Mouse (Mus musculus) hindbrain, embryonic 12.5 days (tissue): ENCODE results near the gene Srcap. TPM values are rescaled to one million over a fixed set of nuclear protein-coding genes. Genes with fewer than 3 reads are reported as not detected.
A peak's percentile ranks its signal among the peaks of the same experiment; 100 is the strongest.
"Not testable (repeated sequence)": the region's sequence is repeated elsewhere in the genome, so short reads cannot be mapped to it uniquely, and the experiment has no call there.

Experiments
- ATAC-seq: fragments of 200-750 bp; cut with Nextera tagmentation; 2 replicates; pipeline ENCODE4 v1.8.0; 2017; ENCODE audit warnings: moderate TSS enrichment; ENCODE audit not compliant: low FRiP score
- H3K27ac ChIP-seq: fragments of 300-500 bp; sonication (generic); 2 replicates; pipeline ENCODE4 v1.5.1; 2016; ENCODE audit warnings: mild to moderate bottlenecking
- H3K27me3 ChIP-seq: fragments of 300-500 bp; sonication (generic); 2 replicates; pipeline ENCODE4 v1.6.1; 2016; ENCODE audit warnings: mild to moderate bottlenecking
- H3K36me3 ChIP-seq: fragments of 300-500 bp; sonication (generic); 2 replicates; pipeline ENCODE4 v1.6.1; 2016; ENCODE audit warnings: mild to moderate bottlenecking
- H3K4me1 ChIP-seq: fragments of 300-500 bp; sonication (generic); 2 replicates; pipeline ENCODE4 v1.6.1; 2016
- H3K4me2 ChIP-seq: fragments of 300-500 bp; sonication (generic); replicated peaks from 2 replicates; pipeline ENCODE4 v1.6.1; 2016; ENCODE audit warnings: mild to moderate bottlenecking
- H3K4me3 ChIP-seq: fragments of 300-500 bp; sonication (generic); 2 replicates; pipeline ENCODE4 v1.5.1; 2016; ENCODE audit warnings: mild to moderate bottlenecking
- H3K9ac ChIP-seq: fragments of 300-500 bp; sonication (generic); 2 replicates; pipeline ENCODE4 v1.6.1; 2016; ENCODE audit warnings: mild to moderate bottlenecking, moderate library complexity
- H3K9me3 ChIP-seq: fragments of 300-500 bp; sonication (generic); replicated peaks from 2 replicates; pipeline ENCODE4 v1.6.1; 2016; ENCODE audit warnings: mild to moderate bottlenecking
- WGBS: fragments of 180-500 bp; shearing (Covaris S2); methylation state at CpG from one replicate; pipeline ENCODE4 v1.1.7; 2016; 5-methylcytosine and 5-hydroxymethylcytosine counted together
- polyA plus RNA-seq: library from polyadenylated mRNA; unstranded; fragments of >200 nt; fragmentation: Nextera tagmentation; extraction: Ambion mirVana; gene quantifications from 2 replicates; pipeline ENCODE4 v1.2.1, GENCODE M21; 2016

The Srcap gene
- polyA plus RNA-seq, 1 experiment from 2014 or later: 90.8 TPM

DNA sequence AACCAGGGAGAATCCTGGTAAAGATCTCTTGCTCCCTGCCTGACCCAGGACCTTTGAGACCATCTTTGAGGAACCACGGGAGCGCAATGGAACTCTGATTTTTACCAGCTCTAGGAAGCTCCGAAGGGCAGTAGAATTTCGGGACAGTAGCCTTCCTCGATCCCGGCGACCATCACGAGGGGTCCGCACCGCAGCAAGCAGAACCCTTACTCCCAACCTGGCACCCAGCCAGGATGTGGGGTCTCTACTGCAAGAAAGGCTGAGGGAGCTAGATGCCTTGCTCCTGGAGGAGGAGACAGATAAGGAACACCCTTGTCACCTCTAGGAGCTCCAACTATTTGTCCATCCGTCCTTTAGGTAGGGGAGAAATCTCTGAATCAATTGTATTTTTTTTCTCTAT lies 35.4 kb upstream of the Srcap start:
- Histone ChIP-seq H3K36me3 (peaks cover 44% of the 10 kb centered on the region), H3K4me3 (no peak overlapping the region), H3K4me2 (no peak overlapping the region), H3K4me1 (peaks cover 37% of the 10 kb centered on the region), H3K9ac (no peak overlapping the region), H3K27me3 (no peaks in the 10 kb centered on the region), H3K9me3 (no peaks in the 10 kb centered on the region), H3K27ac (no peak overlapping the region)
- 96% methylated on average over 11 of the region's 11 CpGs for WGBS
- no peak for ATAC-seq

DNA sequence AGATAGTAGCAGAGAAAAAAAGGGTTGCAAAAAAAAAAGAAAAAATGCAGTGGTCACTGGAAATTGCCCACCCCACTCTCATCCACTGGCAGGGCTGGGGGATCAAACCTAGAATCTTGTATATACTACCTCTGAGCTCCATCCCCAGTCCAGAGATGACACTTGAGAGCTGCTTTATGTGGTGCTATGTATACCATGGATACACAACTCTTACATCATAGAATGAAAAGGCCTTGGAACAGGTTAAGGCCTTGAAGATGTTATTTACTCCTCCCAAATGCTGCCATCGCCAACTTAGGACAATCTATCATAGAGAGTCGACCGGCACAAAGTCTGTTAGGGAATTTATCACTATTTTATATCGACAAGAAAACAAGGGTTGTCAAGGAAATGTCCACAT lies 34.9 kb upstream of the Srcap start:
- Histone ChIP-seq H3K4me1 (peaks cover 38% of the 10 kb centered on the region), H3K36me3 (peaks cover 48% of the 10 kb centered on the region), H3K27ac (no peak overlapping the region), H3K4me3 (peak overlapping the region; percentile 99), H3K4me2 (peak overlapping the region; percentile 100), H3K9me3 (no peaks in the 10 kb centered on the region), H3K9ac (0 out of 2 replicates have a peak overlapping the region, but pooled peaks have one; percentile 35), H3K27me3 (no peaks in the 10 kb centered on the region)
- no peak for ATAC-seq
- 89% methylated on average over 4 of the region's 4 CpGs for WGBS

DNA sequence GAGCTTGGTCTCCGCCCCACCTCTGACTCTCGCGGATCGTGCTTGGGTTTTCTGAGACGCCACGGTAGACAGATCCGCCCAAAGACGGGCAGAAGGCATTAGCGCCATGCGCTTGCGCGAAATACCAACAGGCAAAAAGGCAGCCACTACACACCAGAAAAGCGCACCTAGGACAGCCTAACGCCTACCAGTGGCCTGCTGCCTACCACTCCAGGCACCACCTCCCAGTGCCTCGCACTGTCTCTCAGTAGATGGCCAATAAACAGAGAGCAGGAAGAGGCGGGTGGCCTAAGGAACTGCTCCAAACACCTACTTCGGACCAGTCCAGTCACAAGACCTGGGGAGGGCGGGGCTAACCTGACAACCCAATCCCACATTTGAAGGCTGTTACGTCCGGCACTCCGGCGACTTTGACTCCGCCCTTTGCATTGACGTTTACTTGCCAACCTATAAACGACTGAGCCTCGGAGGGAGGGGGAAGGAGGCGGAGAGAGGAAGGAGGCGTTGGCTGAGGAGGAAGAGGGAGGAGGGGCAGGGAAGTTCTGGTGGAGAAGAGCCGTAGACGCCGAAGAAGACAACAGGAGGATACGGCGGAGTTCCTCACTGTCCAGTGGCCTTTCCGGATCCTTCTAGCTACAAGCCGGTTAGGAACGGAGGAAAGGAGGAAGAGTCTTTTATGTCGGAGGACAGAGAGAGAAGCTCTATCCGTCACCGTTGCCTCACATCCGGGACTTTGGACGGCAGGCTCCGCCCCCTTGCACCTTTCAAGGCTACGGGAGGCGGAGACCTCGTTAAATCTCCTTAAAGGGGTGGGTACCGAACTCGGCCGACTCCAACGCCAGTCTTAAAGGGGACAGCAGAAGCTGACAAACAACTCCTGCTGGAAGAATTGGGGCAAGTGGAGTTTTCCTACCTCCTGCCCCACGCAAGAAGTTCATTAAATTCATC lies 33.8 kb upstream of the Srcap start:
- peaks cover 30% of the 10 kb centered on the region for H3K4me1 ChIP-seq
- H3K36me3 ChIP-seq: peaks cover 58% of the 10 kb centered on the region
- peak overlapping the region; percentile 99 for H3K4me3 ChIP-seq
- peak overlapping the region; percentile 97 for H3K27ac ChIP-seq
- ATAC-seq: peak; percentile 94
- H3K9me3 ChIP-seq: no peaks in the 10 kb centered on the region
- H3K4me2 ChIP-seq: peak overlapping the region; percentile 100
- peak overlapping the region; percentile 99 for H3K9ac ChIP-seq
- no peaks in the 10 kb centered on the region for H3K27me3 ChIP-seq
- under 1% methylated on average over 50 of the region's 50 CpGs for whole genome bisulfite sequencing

DNA sequence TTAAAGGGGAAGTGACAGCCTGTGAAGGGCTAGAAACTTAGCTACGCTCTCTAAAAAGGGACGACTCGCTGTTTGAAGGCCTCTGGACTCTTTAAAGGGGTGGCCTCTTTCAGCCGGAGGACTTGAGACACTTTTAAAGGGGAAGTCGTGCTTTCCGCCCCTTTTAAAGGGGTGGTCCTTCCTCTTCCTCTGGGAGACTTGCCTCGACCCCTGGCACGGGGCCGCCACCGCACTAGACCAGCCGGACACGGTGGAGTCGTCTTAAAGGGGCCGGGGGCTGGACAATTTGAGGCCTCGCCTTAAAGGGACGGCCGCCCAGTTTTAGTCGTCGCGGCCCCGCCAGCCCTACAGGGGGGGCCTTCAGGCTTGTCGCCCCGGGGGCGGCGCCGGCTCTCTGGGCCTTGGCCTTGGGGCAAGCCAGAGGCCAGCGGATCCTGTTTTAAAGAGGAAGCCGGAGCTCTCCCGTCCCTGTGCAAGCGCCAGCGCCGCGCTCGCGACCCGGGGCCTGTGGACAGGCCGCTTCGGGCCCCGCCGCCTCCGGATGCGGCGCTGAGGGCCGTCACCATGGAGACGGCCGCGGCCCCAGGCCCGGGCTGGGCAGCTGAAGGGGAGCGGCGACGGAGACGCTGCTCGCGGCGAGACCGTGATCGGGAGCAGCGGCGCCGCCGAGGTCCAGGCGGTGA lies 33.0 kb upstream of the Srcap start, which contains the start of gene Fbrs:
TSS of gene Fbrs (plus strand) at position 565 of the 683 bp plus-strand sequence.
- H3K4me1 ChIP-seq: peaks cover 28% of the 10 kb centered on the region
- H3K27me3 ChIP-seq: no peaks in the 10 kb centered on the region
- WGBS: under 1% methylated on average over 61 of the region's 62 CpGs
- H3K9me3 ChIP-seq: no peaks in the 10 kb centered on the region
- peak within 1 kb of the TSS; percentile 99 for H3K4me3 ChIP-seq
- ATAC-seq: peak; percentile 82
- H3K36me3 ChIP-seq: peaks cover 58% of the 10 kb centered on the region
- H3K4me2 ChIP-seq: peak within 1 kb of the TSS; percentile 100
- peak within 1 kb of the TSS; percentile 99 for H3K9ac ChIP-seq
- H3K27ac ChIP-seq: peak within 1 kb of the TSS; percentile 97

DNA sequence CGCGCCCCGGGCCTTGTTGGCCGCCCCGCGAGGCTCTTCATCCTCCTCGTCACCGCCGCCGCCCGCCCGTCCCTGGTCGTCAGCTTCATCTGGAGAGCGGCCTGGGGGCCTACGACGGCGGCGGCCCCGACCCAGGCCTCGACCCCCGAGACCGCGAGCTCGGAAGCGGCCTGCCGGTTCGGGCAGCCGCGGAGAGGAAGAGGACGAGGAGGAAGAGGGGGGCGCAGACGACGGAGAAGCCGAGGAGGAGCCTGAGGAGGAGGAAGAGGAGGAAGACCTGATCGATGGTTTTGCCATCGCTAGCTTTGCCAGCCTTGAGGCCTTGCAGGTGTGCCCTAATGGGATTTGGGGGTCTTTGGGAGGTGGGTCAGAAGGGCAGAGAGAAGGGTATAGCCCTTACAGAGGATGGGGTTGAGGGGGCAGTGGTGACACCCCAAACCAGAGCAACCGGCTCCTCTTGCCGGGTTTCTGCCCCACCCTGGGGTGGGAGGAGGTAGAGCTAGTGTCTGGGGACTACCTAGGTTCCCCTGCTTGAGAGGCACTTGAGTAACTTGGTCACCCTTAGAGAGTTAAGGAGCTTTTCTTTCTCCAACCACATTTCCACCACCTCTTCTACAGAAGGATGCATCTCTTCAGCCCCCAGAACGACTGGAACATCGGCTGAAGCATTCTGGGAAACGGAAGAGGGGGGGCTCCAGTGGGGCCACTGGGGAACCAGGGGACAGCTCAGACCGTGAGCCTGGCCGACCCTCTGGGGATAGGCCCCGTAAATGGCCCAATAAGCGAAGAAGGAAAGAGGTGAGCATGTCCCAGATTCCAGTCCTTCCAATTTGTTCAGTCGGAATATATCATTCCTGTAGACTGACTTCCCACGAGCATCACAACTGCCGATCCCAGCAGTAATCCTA lies 32.2 kb upstream of the Srcap start:
- WGBS: 5% methylated on average over 45 of the region's 48 CpGs
- H3K4me1 ChIP-seq: peaks cover 28% of the 10 kb centered on the region
- peaks cover 58% of the 10 kb centered on the region for H3K36me3 ChIP-seq
- peak overlapping the region; percentile 99 for H3K4me3 ChIP-seq
- peak overlapping the region; percentile 100 for H3K4me2 ChIP-seq
- H3K27me3 ChIP-seq: no peaks in the 10 kb centered on the region
- no peak for ATAC-seq
- H3K27ac ChIP-seq: peak overlapping the region; percentile 97
- H3K9me3 ChIP-seq: no peaks in the 10 kb centered on the region
- H3K9ac ChIP-seq: peak overlapping the region; percentile 99

DNA sequence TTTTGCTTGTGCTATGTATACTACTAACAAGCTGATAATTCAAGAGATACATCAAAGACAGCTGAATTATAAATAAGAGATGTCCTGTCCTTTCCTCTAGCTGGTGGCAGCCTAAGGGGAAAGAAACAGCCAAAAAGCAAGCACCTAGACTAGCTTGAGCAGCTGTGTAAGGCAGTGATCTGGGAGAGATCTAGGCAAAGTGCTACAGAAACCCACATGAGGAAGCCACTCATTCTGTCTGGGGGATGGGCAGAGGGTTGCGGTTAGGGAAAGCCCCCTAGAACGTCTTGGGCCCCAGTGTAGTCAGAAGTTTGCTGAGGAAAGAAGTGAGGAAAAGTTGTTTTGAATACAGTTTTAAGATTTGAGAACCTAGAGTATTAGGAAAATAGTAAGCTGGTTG lies 31.5 kb upstream of the Srcap start:
- H3K36me3 ChIP-seq: peaks cover 58% of the 10 kb centered on the region
- WGBS: 70% methylated on average over 2 of the region's 2 CpGs
- no peak overlapping the region for H3K27ac ChIP-seq

DNA sequence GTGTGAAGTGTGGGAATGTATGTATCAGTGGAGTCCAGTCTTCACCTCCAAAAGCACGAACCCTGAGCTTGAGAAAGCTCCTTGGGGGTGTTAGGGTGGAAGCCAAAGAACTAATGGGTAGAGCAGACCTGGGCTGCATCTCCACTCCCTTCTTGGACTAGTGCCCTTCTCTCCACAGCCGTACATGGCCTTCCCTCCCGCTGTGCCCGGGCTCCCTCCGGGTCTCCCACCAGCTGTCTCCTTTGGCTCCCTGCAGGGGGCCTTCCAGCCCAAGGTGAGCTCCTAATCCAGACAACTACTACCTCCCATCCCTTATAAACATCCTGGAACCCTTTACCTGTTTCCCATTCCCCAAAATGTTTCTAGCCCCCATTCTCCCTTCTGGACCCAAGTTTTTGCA lies 26.4 kb upstream of the Srcap start:
- WGBS: 82% methylated on average over 5 of the region's 5 CpGs
- Histone ChIP-seq H3K27me3 (no peaks in the 10 kb centered on the region), H3K4me3 (no peak overlapping the region), H3K4me1 (peaks cover 10% of the 10 kb centered on the region), H3K27ac (no peak overlapping the region), H3K9me3 (no peaks in the 10 kb centered on the region), H3K9ac (no peak overlapping the region), H3K4me2 (no peak overlapping the region), H3K36me3 (peaks cover 89% of the 10 kb centered on the region)
- ATAC-seq: no peak

More for the DNA sequence above, 31.5 kb upstream of the Srcap start:
- Histone ChIP-seq H3K9ac (peak overlapping the region; percentile 99), H3K9me3 (no peaks in the 10 kb centered on the region), H3K4me1 (peaks cover 28% of the 10 kb centered on the region), H3K4me2 (peak overlapping the region; percentile 100), H3K4me3 (peak overlapping the region; percentile 99), H3K27me3 (no peaks in the 10 kb centered on the region)
- no peak for ATAC-seq

DNA sequence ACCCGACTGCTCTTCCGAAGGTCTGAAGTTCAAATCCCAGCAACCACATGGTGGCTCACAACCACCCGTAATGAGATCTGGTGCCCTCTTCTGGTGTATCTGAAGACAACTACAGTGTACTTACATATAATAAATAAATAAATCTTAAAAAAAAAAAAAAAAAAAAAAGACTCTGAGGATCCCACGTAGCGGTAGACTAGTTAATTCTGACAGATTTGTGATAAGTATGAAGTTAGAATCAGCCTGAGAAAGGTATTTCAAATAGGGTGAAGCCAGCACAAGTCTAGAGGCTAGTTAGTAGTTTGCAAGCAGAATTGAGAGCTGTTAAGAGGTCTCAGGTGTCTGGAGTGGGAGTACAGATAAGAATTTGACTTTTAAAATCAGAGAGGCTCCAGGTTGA lies 23.4 kb upstream of the Srcap start:
- H3K9ac ChIP-seq, H3K4me3 ChIP-seq, H3K27ac ChIP-seq, H3K9me3 ChIP-seq, H3K4me2 ChIP-seq, ATAC-seq, H3K4me1 ChIP-seq, H3K27me3 ChIP-seq: not testable (repeated sequence)
- H3K36me3 ChIP-seq: peaks cover 87% of the 10 kb centered on the region
- 87% methylated on average over 4 of the region's 5 CpGs for WGBS

DNA sequence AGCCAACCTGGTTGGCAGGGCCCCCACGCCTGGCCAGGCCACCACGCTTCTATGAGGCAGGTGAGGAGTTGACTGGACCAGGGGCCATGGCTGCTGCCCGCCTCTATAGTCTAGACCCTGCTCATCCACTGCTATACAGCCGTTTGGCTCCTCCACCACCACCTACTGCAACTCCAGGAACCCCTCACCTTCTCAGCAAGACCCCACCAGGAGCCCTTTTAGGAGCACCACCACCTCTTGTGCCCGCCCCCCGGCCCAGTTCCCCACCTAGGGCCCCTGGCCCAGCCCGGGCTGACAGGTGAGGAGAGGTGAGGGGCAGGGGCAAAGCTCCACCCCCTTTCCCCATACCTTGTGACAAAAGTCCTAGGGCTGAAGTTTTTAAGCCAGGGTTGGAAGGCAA lies 21.8 kb upstream of the Srcap start:
- Histone ChIP-seq H3K9ac (no peak overlapping the region), H3K27ac (no peak overlapping the region), H3K9me3 (no peaks in the 10 kb centered on the region), H3K36me3 (peaks cover 73% of the 10 kb centered on the region), H3K4me3 (no peak overlapping the region), H3K27me3 (no peaks in the 10 kb centered on the region), H3K4me1 (no peaks in the 10 kb centered on the region), H3K4me2 (no peak overlapping the region)
- ATAC-seq: no peak
- WGBS: 88% methylated on average over 7 of the region's 7 CpGs

DNA sequence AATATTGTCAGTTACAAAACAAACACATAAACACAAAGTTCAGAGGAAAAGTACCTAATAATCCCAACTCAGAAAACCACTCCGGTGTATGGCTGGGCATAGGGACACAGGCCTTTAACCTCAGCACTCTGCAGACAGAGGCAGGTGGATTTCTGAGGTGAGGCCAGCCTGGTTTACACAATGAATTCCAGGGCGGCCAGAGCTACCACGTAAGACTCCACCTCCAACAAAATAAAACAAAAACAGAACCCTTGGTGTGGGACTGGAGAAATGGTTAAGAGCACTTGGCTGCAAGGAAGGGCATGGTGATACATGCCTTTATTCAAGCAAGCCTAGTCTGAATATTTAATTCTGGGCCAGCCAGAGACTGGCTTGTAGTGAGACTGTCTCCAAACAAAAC lies 19.9 kb upstream of the Srcap start:
- Histone ChIP-seq H3K4me1 (no peaks in the 10 kb centered on the region), H3K9ac (no peak overlapping the region), H3K4me3 (no peak overlapping the region), H3K36me3 (peaks cover 56% of the 10 kb centered on the region), H3K4me2 (no peak overlapping the region), H3K27me3 (no peaks in the 10 kb centered on the region), H3K27ac (no peak overlapping the region), H3K9me3 (no peaks in the 10 kb centered on the region)
- ATAC-seq: no peak
- 94% methylated on average over 3 of the region's 3 CpGs for WGBS

DNA sequence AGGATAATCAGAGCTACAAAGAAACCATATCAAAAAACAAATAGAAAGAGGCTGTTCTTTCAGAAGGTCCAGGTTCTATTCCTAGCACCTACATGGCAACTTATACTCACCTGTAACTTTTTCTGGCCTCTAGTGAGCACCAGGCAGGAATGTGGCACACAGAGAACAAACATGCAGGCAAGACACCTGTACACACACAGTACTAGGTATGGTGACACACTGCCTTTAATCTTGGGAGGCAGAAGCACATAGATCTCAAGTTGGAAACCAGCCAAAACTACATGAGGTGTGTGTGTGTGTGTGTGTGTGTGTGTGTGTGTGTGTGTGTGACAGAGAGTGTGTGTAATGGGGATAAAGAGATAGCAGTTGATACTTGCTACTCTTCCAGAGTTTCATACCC lies 17.1 kb upstream of the Srcap start:
- ATAC-seq: no peak
- H3K4me3 ChIP-seq: no peak overlapping the region
- no peaks in the 10 kb centered on the region for H3K9me3 ChIP-seq
- peaks cover 30% of the 10 kb centered on the region for H3K36me3 ChIP-seq
- H3K27me3 ChIP-seq: no peaks in the 10 kb centered on the region
- H3K4me2 ChIP-seq: no peak overlapping the region
- H3K4me1 ChIP-seq: no peaks in the 10 kb centered on the region
- H3K27ac ChIP-seq: no peak overlapping the region
- no peak overlapping the region for H3K9ac ChIP-seq

DNA sequence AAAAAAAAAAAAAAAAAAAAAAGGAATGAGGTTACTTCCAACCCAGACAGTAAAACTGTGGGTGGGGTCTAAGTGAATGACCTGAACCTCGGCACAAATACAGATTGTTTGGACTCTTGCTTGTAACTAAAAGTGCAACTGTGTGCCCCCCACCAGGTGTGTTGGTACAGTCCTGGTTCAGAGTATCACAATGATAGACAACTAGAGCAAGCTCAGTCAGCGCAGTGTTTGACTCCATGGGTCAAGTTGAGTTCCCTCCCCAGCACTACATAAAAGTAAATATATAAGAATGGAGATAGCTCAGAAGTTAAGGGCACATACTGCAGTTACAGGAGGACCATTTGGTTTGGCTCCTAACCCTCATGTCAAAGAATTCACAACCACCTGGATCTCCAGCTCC lies 14.4 kb upstream of the Srcap start:
- H3K9me3 ChIP-seq: no peaks in the 10 kb centered on the region
- no peak overlapping the region for H3K4me3 ChIP-seq
- H3K9ac ChIP-seq: no peak overlapping the region
- no peaks in the 10 kb centered on the region for H3K27me3 ChIP-seq
- H3K4me2 ChIP-seq: no peak overlapping the region
- peaks cover 3% of the 10 kb centered on the region for H3K36me3 ChIP-seq
- no peak for ATAC-seq
- 93% methylated on average over 2 of the region's 2 CpGs for WGBS
- no peak overlapping the region for H3K27ac ChIP-seq
- H3K4me1 ChIP-seq: no peaks in the 10 kb centered on the region
